Mouse (Mus musculus) retina, postnatal 1 day (tissue): Measurements from ENCODE around the gene Ppp1r15b.

Experiments used
- DNase-seq: peaks from one replicate; pipeline ENCODE4 v3.0.0-alpha.2; 2012

Gene Ppp1r15b

DNA sequence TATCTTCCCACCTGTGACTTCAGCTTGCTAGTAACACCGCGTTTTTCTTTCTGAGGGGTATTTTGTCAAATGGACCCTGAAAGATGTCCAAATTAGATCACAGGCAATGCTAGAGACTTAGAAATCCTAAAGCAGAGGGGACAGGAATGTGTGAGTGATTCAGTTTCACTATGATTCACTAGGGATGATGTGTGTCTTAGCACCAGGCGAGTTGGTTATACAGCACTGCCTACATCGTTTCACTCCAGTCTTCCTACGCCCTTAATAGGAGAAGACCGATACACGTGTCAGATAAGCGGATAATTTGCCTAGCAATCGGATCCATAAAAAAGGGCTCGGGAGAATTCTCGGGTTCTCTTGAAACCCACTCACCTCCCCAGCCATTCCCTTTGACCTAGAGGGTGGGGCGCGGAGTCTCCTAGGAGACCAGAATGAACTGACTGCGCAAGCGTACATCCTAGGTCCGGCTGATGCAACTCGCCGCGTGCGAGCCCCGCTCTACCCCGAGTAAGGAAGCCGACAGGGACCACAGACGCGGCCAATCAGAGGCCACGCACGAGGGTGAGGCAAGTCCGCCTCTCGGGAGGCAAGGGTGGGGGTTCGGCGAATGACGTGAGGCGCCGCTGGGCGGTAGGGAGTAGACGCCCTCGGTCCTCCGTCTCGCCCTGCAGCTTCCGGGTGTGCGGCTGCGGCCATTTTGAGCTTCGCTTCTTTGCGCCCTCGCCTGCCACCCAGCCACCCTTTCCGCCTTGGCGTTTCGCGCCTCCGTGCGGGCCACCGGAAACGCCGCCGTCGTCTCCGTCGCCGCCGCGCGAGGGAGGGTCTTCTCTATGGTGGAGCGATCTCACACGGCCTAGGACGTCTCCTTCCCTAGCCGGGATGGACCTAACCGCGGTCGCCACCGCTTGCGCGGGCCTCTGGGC, at the start of gene Ppp1r15b:
Gene Ppp1r15b, plus strand, starts transcription at position 506 of the 923 bp plus-strand sequence.
- peak; percentile 99 for DNase-seq

DNA sequence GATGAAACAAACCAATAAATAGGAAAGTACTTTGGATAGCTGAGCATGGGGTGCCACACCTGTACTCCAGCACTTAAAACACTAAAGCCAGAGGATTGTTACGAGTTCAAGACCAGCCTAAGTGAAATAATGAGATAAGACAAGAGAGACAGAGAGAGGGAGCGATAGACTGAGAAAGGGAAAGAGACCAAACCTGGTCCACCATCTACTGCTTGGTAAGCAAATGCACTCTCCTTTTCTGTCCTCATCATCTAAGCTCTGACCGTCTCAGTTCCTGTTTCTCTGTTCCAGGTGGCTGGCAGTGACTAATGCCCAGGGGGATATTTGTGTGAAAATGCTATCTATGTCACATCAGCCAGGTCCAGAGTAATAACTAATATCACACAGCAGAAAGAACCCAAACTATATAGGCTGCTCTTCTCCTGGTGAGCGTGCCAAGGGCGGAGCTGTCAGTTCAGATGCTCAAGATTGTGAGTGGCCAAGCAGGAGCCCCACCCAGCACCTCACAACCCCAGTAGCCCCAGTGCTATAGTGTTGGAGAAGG, 47.9 kb upstream of the Ppp1r15b start:
- DNase-seq, result no peak

DNA sequence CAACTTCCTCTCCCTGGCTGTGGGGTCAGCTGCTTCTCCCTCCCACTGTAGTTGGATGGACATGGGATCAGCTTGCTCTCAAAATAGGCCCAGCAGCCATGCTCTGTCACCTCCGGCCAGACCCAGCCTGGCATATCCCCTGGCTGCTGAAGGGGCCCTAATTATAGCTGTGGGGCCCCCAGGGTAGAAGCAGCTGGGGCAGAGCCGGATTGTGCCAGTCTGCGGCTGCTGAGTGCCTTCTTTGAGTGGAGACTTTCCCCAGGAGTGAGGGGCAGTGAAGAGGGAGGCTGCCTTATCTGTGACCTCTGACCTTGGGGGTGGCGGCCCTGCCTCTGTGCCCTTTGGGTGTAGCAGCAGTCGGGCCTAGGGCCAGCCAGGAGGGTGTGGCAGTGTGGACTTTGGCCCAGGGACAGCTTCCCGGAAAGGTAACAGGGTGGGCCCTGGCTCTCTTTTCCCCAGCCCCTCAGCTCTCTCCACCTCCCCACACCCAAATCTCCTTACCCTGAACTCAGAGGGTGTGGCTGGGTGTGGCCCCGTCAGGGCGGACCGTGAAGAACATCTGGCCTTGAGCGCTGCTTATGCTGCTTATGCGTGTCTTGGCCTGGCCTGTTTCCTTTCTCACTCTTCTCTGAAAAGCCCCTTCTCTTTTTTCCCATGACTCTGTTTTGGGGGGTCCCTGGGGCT, 46.9 kb upstream of the Ppp1r15b start:
- DNase-seq, result peak; percentile 25

DNA sequence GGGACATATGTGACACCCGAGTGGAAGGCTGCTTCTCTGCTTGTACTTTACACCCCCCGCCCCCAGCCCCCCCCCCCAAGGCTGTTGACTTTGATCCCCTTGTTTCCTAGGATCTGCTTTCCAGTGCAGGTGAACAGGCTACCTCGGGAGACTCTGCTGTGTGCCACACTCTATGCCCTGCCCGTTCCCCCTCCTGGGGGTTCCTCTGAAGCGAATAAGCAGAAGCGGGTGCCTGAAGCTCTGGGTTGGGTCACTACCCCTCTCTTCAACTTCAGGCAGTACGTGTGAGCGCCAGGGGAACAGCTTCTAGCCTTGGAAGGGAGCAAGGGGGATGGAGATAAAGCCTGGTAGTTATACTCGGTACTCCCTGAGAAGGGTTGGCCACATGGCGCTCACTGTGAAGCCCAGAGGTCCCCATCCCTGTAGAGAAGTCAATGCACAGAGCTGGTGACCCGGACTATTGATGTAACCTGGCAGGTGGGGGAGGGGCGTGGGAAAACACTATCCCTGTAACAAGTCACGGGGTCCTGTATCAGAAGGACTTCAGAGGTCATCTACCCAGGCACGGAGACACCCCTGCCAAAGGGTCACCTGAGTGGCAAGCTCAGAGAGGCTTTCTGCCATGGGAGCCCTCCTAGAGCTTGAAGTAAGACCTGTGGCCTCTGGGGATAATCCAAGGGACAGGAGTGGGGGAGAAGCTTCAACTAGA, 46.1 kb upstream of the Ppp1r15b start:
- peak; percentile 10 for DNase-seq

DNA sequence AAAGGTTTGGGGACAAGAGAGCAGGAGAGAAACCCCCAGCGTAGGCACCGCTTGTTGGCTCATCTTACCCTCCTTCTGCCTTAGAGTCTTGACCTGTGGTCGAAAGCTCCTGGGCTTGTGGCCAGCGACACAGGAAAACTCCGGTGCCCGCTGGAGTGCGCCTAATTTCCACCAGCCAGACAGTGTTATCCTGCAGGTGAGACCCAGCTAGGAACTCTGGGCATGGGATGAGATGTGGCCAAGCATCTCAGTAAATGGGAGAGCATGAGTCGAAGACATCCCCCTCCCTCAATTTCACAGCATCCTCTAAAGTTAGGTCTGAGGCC, 45.6 kb upstream of the Ppp1r15b start:
- DNase-seq, result no peak

DNA sequence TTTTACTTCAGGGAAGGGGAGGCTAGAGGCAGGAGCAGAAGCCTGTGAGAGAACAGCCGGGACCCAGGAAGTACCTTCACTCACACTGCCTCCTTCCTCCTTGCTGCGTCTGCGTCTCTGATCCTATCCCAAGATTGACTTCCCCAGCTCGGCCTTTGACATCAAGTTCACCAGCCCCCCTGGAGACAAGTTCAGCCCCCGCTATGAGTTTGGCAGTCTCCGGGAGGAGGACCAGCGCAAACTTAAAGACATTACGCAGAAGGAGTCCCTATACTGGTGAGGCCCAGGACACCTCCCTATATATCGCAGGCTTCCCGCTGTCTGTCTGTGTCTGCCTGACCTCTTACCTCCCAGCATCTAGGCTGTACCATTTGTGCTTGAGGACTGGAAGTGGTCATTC, 44.1 kb upstream of the Ppp1r15b start:
- DNase-seq, result no peak

DNA sequence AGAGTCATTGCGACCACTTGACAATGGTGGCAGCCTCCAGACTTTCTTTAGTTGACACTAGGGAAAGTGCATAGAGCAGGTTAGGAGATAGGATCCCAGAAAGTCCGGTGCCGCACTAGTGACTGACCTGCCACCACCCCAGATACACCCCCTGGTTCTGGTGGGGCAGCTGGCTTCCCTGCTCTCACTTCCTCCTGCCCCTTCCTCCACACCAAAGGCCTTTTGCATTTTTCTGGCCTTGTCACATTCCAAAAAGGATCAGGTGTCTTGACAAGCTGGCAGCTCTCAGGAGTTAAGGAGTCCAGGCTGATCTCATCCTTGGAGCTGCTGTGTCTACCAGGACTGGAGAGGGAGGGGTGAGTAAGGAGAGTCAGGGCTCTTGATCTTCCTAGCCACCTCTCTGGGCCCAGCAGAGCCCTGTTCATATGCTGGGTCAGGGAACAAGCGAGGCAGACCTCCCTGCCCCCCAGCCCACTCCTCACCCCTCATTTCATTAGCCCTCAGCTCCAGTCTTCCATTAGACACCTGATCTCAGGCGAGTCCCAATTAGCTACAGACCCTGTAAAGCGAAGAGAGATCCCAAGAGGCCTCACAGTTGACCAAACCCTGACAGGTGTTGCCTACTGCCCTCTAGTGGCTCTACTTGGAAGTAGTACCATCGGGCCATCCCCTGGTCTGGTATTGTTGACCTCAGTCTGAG, 43.6 kb upstream of the Ppp1r15b start:
- DNase-seq, result peak; percentile 89

DNA sequence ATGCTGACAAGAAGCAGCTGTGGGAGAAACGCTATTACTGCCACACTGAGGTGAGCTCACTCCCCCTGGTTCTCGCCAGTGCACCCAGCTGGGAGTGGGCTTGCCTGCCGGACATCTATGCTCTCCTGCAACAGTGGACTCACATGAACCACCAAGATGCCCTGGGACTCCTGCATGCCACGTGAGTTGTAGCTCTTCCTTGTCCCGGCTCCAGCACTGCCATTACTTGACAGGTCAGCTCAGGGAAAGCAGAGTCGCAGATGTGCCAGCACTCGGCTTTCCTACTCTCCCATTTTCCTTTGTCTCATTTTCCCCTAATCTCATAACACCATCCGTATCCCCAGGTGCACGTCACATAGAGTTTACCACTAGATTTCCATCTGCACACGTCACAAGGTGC, 42.7 kb upstream of the Ppp1r15b start:
- no peak for DNase-seq

DNA sequence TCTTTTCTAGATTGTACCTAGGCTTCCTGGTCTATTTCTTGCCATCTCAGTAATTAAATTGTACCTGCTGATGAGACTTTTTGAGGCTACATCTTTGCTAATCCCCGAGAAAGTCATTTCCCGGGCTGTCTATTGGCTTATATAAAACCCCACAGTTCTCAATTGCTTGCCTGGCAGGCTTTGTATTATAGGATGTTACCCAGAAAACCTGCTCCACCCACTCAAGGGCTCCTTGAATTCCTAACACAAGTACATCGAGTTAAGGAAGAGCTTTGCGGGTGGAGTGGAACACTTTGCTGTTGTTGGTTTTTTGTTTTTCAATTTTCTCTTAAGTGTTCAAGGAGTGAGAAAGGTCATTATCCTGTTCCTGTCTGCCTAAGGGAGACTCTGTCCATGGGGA, 41.5 kb upstream of the Ppp1r15b start:
- DNase-seq, result no peak

DNA sequence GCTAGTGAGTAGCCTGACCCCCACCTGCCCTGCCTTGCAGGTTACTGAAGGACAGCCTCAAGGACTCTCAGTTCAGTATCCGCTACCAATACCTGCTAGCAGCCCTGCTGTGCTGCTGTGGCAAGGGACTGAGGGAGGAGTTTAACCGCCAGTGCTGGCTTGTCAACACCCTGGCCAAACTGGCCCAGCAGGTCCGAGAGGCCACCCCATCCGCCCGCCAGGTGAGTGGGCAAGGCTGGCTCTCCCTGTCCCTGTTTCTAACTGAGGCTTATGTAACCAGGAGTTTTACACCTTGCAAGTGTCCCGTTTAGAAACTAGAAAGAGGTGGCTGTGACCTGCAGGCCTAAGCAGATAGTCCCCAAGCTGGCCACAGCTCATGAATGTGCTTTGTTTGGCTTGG, 40.3 kb upstream of the Ppp1r15b start:
- DNase-seq, result no peak

DNA sequence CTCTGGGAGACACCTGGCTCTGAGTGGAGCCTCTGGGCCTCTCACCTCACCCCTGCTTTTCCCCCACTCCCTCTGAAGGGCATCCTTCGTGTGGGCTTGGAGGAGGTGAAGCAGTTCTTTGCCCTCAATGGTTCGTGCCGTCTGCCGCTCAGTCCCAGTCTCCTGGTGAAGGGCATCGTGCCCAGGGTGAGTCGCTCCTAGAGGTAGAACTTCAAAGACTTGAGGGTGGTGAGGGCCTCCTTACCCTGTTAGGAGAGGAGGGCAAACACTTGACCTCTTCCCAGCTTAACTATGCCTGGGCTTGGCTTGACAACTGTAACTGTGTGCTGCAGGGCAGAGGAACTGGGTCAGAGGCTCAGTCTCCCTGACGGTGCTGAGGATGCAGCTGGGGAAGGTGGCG, 39.5 kb upstream of the Ppp1r15b start:
- no peak for DNase-seq

DNA sequence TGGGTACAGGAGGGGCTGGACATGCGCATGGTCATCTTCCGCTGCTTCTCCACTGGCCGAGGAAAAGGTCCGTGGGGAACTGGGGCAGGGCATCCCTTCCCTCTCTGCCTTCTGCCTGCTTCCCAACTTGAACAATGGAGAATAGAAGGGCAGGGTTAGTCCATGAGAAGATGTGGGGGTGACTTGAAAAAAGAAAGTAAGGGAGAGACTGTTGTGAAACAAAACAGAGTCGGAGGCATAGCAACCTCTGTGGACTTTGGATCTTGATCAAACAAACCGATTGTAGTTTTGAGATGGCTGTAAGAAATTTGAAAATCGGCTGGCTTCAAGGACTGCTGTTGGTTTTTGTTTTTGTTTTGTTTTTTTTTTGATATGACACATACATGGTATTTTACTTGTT, 37.2 kb upstream of the Ppp1r15b start:
- DNase-seq, result no peak

DNA sequence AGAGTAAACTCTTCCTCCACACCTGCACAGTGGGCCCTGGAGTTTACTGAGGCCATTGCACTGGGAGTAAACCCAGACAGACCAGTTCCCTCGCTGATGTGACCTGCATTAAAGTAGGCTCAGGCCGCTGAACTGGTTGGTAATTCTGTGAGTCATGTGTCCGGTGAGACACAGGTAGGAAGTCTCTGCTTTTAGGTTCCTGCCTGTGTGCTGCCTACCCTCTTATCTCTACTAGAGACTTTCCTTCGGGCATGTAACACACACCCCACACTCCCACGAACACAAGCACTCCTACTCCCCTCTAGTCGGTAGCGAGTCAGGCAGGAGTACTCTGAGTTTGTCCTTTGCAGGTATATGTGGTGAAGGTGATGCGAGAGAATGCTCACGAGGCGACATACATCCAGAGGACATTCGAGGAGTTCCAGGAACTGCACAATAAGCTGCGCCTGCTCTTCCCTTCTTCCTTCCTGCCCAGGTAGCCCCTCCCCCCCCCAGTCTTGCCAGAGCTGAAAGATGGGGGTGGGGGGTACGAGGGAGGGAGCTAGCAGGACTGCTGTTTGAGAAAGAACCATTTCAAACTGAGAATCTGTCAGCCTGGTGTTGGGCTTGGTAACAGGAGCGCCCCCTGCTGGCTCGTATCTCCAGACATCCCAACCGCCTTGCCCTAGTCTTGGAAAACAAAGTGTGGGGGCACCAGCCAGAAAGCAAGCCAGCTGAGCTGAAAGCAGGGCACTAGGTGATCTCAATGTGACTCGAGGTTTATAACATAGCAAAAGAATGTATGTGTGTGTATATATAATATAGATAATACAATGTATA, 29.8 kb upstream of the Ppp1r15b start:
- DNase-seq, result peak; percentile 83

DNA sequence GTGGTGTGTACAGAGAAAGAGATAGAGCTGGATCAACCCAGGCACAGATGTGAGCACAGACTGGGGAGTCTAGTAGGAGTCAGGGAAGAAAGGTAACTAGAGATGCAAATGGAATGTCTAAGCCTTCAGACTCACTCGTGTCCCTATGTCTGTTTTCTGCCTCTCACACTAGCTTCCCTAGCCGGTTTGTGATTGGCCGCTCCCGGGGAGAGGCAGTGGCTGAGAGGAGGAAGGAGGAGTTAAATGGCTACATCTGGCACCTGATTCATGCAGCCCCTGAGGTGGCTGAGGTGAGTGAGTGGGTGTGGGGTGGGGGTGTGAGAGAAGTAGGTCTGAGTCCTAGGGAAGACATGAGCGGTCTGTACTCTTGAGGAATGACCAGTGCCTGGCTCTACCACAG, 28.8 kb upstream of the Ppp1r15b start:
- DNase-seq, result no peak

DNA sequence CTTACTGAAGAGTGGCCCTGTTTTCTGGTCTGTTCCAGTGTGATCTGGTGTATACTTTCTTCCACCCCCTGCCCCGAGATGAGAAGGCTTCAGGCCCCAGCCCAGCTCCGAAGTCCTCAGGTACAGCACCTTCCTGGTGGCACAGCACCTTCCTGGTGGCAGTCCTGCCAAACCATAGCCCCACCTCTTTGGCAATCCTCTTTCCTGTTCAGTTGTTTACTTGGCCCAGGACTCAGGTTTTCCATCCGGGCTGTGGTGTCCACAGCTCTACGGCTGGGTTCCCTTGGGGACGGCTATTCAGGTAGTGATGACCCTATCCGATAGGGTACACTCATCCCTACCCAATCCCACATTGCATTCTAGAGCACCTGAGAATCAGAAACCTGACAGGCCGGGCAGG, 27.6 kb upstream of the Ppp1r15b start:
- DNase-seq, result no peak

DNA sequence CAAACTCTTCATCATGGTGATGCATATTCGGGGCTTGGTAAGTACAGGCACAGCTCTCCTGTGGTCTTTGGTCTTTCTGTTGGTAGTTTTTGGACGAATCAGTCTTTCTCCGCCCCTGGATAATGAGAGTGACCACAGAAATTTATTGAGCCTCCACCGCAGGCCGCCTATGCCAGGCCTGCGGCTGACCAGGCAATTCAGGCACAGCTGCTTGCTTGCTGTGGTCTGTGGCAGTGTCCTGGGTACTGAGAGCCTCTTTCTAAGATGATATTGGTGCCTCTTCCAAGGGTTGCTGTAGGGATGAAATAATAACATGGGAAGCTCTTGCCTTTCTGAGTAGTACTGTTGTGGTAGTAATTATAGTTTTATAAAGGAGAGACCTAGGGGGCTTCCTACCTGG, 27.1 kb upstream of the Ppp1r15b start:
- DNase-seq, result no peak

DNA sequence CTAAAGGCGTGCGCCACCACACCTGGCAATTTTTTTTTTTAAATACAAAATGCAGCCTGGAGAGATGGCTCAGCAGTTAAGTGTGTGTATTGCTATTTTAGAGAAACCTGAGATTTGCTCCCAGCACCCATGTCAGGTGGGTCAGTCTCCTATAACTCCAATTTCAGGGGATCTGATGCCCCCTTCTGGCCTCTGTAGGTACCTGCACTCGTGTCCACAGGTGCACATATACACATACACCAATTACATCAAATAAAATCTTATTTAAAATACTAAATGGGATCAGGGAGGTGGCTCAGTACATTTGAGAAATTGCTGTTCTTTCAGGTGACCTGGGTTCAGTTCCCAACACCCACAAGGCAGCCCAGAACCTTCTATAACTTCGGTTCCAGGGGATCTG, 14.8 kb upstream of the Ppp1r15b start:
- DNase-seq, result no peak

DNA sequence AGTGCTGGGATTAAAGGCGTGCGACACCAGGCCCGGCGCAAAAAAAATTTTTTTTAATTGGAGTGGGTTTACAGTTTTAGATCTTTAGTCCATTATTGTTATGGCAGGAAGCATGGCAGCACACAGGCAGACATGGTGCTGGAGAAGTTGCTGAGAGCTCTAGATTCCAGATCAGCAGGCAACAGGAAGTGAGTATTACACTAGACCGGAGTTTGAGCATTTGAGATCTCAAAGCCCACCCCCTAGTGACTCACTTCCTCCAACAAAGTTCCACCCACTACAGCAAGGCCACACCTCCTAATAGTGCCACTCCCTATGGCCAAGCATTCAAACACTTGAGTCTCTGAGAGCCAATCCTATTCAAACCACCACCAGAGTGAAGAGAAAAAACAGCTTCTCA, 12.8 kb upstream of the Ppp1r15b start:
- DNase-seq, result peak; percentile 29

DNA sequence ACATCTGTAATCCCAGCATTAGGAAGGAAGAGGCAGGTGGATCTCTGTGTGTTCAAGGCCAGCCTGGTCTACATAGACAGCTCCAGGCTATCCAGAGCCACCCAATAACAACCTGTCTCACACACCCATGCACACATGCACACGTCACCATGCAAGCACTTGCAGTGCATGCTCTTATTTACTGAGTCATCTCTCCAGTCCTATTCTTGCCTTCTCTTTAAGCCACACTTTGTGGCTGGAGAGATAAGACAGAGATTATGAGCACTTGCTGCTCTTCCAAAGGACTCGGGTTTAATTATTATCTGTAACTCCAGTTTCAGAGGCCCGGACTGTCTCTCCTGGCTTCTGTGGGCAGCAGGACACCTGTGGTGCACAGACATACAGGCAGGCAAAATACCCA, 12.1 kb upstream of the Ppp1r15b start:
- DNase-seq, result no peak

DNA sequence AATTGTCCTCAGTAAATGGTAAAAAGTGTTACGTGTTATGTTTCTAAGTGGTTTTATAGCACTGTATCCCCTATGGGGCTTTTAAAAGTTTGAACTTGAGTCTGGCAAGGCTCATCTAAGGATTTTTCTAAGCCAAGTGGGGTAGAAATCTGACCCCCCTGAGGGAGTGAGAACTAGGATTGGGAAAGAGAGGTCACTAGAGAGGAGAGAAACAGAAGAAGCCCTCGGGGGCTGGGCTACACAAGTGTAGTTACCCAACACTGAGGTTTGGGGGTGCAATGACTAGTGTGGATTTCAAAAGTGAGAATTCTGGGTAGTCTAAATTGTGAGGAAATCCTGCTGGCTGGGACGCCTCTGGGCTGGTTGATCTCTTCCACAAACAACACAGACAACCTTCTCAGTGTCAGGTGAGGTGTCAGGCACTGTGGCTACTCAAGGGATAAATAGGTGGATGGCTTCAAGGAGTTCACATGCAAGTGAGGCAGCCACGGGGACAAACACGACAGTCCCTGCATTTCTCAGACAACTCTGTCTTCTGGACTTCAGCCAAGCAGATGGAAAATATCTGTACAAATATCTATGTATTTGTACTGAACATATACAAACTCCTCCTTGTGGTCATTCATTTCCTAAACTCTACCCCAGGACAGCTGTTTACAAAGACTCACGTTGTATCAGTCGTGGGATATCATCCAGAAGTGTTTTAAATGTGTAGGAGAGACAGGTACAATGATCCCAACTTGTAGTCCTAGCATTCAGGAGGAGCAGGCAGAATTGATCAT, 10.8 kb upstream of the Ppp1r15b start:
- DNase-seq, result no peak

DNA sequence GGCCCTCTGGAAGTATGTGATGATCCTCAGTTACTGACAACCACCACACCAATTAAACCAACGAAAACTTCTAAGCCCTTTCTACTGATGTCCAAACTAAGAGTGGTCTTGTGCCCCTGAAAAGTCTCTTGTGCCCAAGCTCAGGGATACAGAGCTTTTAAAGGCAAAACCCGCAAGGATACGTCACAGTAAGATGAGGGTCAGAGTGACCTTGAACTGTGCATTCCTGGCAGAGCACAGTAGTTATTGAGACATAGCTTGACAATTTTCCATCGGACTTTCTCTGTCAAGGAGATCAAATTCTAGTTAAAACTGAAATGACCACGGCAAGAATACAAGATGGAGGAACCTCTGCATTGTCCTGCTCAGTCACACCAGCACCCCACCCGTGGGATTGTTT, 9.7 kb upstream of the Ppp1r15b start:
- DNase-seq, result no peak
